Mouse (Mus musculus) spleen, adult 2 months (tissue): Measurements from ENCODE around the gene Oaz1. TPM values are rescaled to one million over a fixed set of nuclear protein-coding genes. Genes with fewer than 3 reads are reported as not detected.

Source experiments
- DNase-seq, 2 experiments: peaks; one replicate each; pipeline versions ENCODE4 v3.0.0 to v3.0.0-alpha.2; 2012 to 2021; ENCODE audit warnings: low spot score in 2 of 2, low read depth in 1 of 2
- H3K27ac ChIP-seq: fragments of 200-500 bp; 2 replicates; pipeline ENCODE4 v1.5.1; 2012; ENCODE audit warnings: low read length, inconsistent platforms; ENCODE audit not compliant: insufficient read depth
- H3K27me3 ChIP-seq: fragments of 200-500 bp; 2 replicates; pipeline ENCODE4 v1.6.1; 2012; ENCODE audit warnings: mild to moderate bottlenecking, moderate library complexity, low read length, inconsistent platforms; ENCODE audit not compliant: control insufficient read depth, insufficient read depth
- H3K36me3 ChIP-seq: fragments of 200-500 bp; 2 replicates; pipeline ENCODE4 v1.6.1; 2012; ENCODE audit warnings: mild to moderate bottlenecking, low read length, inconsistent platforms; ENCODE audit not compliant: control insufficient read depth, insufficient read depth
- H3K4me1 ChIP-seq: fragments of 200-500 bp; 2 replicates; pipeline ENCODE4 v1.6.1; 2011; ENCODE audit warnings: inconsistent platforms; ENCODE audit not compliant: control insufficient read depth, insufficient read depth, insufficient read length
- H3K4me3 ChIP-seq: fragments of 200-500 bp; 2 replicates; pipeline ENCODE4 v1.5.1; 2011; ENCODE audit warnings: mild to moderate bottlenecking, inconsistent platforms; ENCODE audit not compliant: insufficient read depth, insufficient read length; ENCODE audit errors: extremely low read depth
- CTCF ChIP-seq: fragments of 200-500 bp; IDR thresholded peaks from 2 replicates; pipeline ENCODE4 v1.5.1; 2011; ENCODE audit warnings: mild to moderate bottlenecking, inconsistent platforms; ENCODE audit not compliant: insufficient read depth, insufficient read length, insufficient replicate concordance; ENCODE audit errors: extremely low read depth
- POLR2A ChIP-seq: fragments of 200-500 bp; IDR thresholded peaks from 2 replicates; pipeline ENCODE4 v1.6.1; 2011; ENCODE audit warnings: low read depth, low read length, inconsistent platforms
- WGBS: fragments of 180-500 bp; shearing (Covaris S2); methylation state at CpG from one replicate; pipeline ENCODE4 v1.1.7; 2018; 5-methylcytosine and 5-hydroxymethylcytosine counted together
- polyA plus RNA-seq: library from polyadenylated mRNA; depleted of rRNA; stranded (reverse); fragments of >200 nt; gene quantifications from 2 replicates; pipeline ENCODE4 v1.2.3, GENCODE M21; 2012

Gene Oaz1
- polyA plus RNA-seq, 1 experiment: 730 TPM

DNA sequence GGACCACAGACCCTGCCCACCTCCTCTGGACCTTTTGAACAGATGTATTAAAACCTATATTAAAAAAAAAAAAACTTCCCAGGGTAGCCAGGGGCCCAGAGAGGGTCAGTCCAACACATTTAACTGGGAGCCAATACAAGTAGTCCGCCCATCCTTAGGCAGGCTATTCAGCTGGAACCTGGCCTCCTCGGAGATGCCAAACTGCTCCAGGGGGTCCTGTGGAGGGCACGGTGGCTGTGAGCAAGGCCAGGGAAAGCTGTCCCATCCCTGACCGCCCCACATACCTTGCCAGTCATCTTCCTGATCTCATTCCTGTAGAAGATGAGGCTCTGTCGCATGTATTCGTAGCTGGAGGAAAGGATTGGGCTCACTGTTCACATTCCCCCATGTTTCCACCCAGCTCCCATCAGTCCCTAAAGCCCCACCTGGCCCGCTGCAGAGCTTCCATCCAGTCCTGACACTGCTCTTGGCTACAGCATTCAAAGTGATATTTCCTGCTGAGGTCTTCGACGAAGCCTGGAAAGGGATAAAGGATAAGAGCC, 30.1 kb upstream of the Oaz1 start:
- 93% methylated on average over 9 of the region's 9 CpGs for WGBS
- no peak overlapping the region for H3K27ac ChIP-seq
- no peak overlapping the region for H3K4me3 ChIP-seq
- no peak for DNase-seq
- peaks cover 13% of the 10 kb centered on the region for H3K4me1 ChIP-seq
- H3K36me3 ChIP-seq: peaks cover 22% of the 10 kb centered on the region
- TF ChIP-seq CTCF (no peak), POLR2A (no peak)
- H3K27me3 ChIP-seq: no peaks in the 10 kb centered on the region

DNA sequence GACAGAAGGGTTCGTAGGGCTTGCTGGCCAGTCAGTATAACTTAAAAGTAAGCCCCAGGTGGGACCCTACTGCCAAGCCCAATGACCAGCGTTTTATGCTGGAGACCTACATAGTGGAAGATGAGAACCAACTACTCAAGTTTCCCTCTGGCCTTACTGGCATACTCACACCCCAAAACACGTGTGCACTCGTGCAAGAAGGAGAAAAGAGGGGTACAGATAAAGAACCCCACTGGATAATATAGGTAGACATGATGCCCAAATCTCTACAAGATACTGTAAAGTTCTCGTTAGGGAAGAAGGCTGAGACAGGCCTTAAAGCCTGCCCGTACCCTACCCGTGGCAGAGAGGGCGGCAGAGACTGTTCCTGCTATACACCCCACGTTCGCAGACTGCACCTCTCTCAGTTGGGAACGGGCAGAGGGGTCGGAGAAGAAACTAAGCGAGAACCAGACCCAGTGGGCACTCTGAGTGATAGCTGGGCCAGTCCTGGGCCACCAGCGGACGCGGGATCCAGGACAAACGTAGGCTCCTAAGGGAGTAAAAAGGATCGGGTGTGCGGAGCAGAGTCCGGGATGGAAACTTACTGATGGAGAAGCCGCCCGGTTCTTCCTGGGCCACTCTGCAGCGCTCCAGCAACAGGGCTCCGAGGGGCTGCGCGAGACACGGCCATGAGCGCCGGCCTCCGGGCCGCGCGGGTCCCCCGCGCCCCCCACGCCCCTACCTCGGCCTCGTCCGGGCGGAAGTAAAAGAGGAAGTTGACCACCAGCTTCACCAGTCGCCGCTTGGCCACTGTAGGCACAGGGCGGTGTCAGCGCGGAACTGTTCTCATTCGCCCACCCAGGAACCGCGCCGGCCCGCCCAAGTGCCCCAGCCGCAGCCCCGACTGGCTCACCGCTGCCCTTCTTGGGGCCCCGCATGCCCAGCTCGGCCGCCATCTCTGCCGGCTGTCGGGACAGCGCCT, 29.0 kb upstream of the Oaz1 start:
- Histone ChIP-seq H3K4me3 (peak overlapping the region; percentile 94), H3K36me3 (peaks cover 23% of the 10 kb centered on the region), H3K4me1 (peaks cover 4% of the 10 kb centered on the region; the same call in 1 of the 2 replicates), H3K27me3 (no peaks in the 10 kb centered on the region), H3K27ac (peak overlapping the region; percentile 100)
- 3% methylated on average over 59 of the region's 59 CpGs for WGBS
- peak in 1 of 2 experiments; percentile 18 for DNase-seq
- no peak for TF ChIP-seq POLR2A
- no peak for TF ChIP-seq CTCF

DNA sequence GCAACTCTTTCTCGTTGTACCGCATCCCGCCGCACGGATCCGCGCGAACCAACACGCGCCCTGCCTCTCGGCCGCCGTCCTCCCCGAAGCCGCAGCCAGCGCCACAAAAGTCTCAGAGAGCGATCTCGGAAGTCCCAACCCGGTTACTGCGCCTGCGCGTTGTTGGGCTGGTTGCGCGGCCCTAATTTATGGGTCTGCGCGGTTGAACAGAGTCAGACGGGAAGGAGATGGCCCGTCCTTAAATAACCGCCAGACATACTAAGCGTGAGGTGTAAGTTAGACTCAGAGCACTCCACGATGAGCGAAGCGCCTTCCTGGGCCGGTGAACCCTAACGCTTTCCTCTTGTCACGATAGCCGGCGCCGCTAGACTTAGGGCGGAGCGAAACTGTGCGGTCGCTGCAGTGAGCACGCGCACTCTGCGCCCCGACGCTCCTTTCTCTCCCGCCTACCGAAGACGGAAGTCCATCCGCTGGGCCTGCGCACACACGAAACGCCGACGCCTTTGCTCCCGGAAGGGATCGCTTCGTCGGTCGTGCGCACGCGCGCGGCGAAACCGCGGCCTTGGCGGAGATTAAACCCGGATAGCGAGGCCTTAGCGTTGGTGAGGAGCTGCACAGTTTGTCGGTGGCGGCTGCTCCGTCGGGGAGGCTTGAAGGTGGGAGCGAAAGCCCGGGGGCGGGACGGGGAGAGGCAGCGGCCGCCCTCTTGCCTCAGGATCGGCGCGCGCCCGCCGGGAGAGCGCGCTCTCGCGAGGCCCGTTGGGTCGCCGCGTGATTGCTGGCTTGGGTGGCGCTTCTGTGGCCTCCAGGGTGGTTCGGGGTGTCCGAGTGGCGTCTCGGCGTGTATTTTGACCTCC, 28.1 kb upstream of the Oaz1 start, which contains the start of the genes Sf3a2 and Plekhj1:
Gene Sf3a2 (plus strand): TSS at position 49 of the 857 bp plus-strand sequence.
Gene Plekhj1 (minus strand): TSS at position 477 of the 857 bp plus-strand sequence.
- H3K4me1 ChIP-seq: peaks cover 4% of the 10 kb centered on the region; the same call in 1 of the 2 replicates
- DNase-seq: peak; percentile 93 to 96
- no peaks in the 10 kb centered on the region for H3K27me3 ChIP-seq
- TF ChIP-seq CTCF (no peak), POLR2A (no peak; the same call in 1 of the 2 replicates)
- H3K27ac ChIP-seq: peak within 1 kb of the TSS; percentile 100
- peaks cover 29% of the 10 kb centered on the region for H3K36me3 ChIP-seq
- H3K4me3 ChIP-seq: peak within 1 kb of the TSS; percentile 94
- WGBS: under 1% methylated on average over 104 of the region's 104 CpGs

DNA sequence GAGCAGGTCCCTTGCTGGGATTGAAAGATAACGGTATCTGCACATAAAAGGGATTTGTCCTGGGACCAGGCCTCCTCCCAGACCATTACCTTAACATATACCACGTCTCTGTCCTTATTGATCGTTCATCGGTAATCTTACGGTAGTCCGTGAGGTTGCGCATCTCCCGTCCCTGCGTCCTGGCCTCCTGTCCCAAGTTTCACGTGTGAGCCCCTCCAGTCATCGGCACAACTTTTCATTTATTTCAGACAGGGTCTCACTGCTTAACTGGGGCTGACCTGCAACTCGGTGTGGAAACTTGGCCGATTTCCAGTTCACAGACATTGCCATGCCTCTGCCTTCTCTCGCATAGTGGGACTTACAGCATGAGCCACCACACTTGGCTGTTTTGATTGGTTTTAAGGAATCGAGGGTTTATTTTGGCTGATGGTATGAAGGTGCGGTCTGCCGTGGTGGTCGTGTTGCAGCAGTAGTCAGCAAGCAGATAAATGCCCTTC, 27.3 kb upstream of the Oaz1 start:
- WGBS: 2% methylated on average over 18 of the region's 18 CpGs
- DNase-seq: no peak
- peaks cover 4% of the 10 kb centered on the region; the same call in 1 of the 2 replicates for H3K4me1 ChIP-seq

DNA sequence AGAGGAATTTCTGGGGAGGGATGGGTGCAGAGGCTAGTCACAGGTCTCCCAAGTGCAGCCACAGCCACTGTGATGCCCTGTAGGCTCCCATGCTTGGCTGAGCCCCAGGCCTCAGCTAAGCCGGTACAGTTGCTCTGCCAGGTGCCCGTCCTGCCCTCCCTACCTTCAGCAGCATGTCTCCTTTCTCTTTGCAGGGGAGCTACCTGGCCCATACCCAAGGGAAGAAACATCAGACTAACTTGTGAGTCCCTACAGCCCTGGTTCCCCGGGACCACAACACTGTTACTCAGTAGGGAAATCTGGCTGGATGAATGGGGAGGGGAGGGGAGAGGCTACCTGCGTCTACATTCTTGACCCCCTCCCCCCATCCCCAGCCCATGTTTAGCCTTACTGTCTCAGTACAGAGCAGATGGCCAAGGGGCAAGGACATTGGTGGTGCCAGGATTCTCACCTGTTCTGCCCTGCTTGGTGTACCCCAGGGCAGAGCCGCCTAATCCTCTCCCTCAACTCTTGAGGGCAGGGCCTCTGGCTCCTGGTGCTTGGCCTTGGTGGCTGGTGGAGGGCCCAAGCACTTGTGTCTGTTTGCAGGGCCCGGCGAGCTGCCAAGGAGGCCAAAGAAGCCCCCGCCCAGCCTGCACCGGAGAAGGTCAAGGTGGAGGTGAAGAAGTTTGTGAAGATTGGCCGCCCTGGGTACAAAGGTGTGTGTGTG, 24.1 kb upstream of the Oaz1 start:
- DNase-seq: no peak
- no peaks in the 10 kb centered on the region for H3K27me3 ChIP-seq
- no peak overlapping the region for H3K27ac ChIP-seq
- 95% methylated on average over 10 of the region's 10 CpGs for WGBS
- H3K4me3 ChIP-seq: no peak overlapping the region
- H3K4me1 ChIP-seq: peaks cover 13% of the 10 kb centered on the region
- no peak for TF ChIP-seq POLR2A
- TF ChIP-seq CTCF: no peak
- peaks cover 33% of the 10 kb centered on the region for H3K36me3 ChIP-seq

More for the DNA sequence above, 27.3 kb upstream of the Oaz1 start:
- H3K4me3 ChIP-seq: peak overlapping the region; percentile 85
- H3K27me3 ChIP-seq: no peaks in the 10 kb centered on the region
- H3K27ac ChIP-seq: peak overlapping the region; percentile 82
- TF ChIP-seq POLR2A (no peak), CTCF (no peak)
- peaks cover 33% of the 10 kb centered on the region for H3K36me3 ChIP-seq

DNA sequence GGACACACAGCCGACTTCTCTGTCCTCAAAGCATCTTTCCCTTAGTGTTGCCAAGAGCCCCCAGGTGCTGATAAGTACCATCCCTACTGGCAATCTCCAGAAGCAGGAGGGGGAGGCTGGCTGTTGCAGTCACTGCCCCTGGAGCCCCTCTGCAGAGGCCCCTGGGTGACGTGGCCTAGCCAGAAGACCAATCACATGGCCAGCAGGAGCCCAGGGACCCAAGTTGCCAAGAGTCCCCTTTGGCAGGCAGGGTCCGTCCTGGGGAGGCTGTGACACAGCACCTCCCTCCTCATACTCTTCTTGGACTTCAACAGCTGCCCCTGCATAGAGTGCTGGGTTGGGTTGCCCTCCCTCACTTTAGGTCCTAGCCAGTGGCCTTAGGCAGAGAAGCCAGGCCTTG, 23.5 kb upstream of the Oaz1 start:
- Histone ChIP-seq H3K4me1 (peaks cover 13% of the 10 kb centered on the region), H3K27me3 (no peaks in the 10 kb centered on the region), H3K4me3 (no peak overlapping the region), H3K36me3 (peaks cover 33% of the 10 kb centered on the region), H3K27ac (no peak overlapping the region)
- TF ChIP-seq CTCF: no peak
- no peak for TF ChIP-seq POLR2A
- DNase-seq: no peak
- WGBS: 91% methylated on average over 3 of the region's 3 CpGs
